Mouse (Mus musculus): Measurements from ENCODE around the gene Trmu.
A peak's percentile ranks its signal among the peaks of the same experiment; 100 is the strongest.

DNA sequence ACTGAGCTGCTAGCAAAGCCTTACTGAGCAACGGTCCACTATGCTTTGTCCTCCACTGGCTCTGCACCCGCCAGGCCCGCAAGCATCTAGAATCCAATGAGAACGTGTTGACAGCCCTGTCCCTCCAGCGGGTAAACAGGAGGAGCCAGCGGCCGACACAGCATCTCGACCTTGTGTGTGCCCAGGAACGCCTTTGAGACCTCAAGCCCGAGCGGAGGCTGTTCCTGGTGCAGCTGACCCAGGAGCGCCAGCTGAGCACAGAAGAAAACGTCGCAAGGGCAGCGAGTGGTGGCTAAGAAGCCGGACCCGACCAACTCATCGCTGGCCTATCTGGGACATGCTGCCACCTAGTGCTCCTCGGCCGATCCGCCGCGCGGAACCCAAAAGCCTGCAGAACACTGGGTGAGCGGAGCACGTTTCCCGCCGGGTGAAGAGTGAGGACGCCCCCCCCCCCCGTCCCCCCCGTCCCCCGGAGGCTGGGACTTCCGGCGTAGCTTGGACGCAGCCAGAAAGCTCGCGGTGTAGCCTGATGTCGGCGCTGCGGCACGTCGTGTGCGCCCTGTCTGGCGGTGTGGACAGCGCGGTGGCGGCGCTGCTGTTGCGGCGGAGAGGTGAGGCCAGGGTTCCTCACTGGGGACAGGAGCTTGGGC lies at the start of gene Trmu:
- TF ChIP-seq CTCF (IDR thresholded peaks at IDR 0.05; ENCODE audit: low read depth) (peak; percentile 78), EP300 (IDR thresholded peaks at IDR 0.05; ENCODE audit: low read depth) (no peak)
